Mouse (Mus musculus) frontal cortex, postnatal 14 days (tissue): ENCODE measurements at regions not wholly inside any gene's neighbourhood (a gene's known extent, or its start where the extent isn't known, plus 50 kb on each side); places are given as distances from the start of the nearest gene placed in this dataset.
"Not testable (repeated sequence)": the region's sequence is repeated elsewhere in the genome, so short reads cannot be mapped to it uniquely, and the experiment has no call there.

ENCODE experiments used
- DNase-seq, 2 experiments: peaks; one replicate each; pipeline ENCODE4 v3.0.0; 2022; ENCODE audit warnings: low spot score in 2 of 2

DNA sequence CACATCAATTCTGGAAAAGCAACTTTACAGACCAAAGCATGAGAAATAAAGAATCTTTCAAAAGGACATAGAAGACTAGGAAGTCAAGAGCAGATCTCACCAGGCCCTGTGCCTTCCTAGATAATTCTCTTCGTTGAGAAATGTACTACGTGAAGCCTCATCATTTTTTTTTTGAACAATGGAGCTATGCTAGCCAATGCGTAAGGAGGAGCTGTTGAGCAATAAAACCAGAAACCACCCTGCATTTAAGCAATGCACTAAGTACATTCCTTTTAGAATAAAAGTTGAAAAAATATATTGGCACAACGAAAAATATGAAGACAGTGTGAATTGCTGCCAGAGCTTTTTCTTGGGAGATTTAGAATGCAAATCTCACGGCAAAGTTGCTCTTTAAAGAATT lies 349.7 kb upstream of the Rgma start:
- no peak for DNase-seq

DNA sequence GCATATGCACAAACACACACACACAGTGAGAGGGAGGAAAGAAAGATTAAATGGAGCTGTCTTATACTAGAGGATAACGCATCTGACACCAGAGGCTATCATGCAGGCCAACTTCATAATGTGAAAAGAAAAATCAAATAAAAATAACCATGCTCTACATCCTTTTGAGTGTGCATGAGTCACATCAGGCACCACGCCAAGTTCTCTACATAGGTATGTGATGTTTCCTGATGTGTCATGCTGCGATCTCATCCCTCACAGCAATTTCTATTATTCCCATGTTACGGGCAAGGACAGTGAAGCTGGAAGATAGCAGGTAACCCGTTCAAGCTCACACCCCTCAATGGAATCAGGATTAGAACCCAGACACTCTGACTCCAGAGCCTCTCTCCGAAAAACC lies 346.4 kb upstream of the Rgma start:
- no peak for DNase-seq

DNA sequence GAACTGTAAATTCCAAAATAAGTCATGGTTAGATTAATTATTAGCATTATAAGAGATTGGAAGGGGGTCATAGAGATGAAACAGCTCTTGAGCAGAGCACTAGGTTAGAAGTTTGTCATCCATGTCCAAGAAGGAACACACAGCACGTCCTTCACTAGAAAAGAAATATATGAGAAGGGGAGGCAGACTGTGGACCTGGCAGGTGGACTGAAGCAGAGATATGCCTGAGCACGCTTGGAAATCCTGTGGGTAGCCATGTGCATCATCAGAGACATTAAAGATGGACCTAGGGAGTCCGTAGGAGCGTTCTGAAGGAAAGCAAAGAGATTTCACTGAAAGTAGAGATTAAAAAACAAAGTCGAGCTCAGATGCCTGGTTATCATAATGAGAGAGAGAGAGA lies 343.9 kb upstream of the Rgma start:
- DNase-seq: no peak

DNA sequence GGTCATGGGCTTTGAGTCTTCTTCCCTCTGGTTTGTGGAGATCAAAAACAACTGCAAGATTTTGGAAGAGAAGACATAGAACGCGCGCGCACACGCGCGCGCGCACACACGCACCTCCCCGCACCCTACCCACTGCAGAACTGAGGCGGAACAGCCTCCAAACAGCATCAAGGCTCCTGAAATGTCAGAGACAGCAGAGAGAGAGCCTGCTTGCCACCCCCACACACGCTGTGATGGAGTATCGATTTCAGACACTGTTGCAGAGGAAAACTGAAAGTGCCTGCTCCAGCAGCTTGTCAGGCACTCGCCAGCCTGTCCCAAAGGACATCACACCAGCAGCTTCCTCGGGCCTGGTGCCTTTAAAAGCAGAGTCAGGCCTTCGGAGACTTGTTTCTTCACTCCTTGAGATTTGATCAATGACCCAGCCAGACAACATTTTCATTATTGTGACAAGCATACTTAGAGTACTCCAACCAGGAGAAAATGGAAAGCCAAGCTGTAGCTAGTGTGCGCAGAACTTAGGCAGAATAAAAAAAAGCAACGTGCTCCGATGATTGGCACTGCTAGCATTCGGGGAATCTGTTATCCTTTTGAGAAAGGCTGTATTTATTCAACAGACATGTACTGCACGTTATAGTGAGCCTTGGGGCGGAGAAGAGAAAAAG lies 342.9 kb upstream of the Rgma start:
- peak; percentile 16 to 33 for DNase-seq

DNA sequence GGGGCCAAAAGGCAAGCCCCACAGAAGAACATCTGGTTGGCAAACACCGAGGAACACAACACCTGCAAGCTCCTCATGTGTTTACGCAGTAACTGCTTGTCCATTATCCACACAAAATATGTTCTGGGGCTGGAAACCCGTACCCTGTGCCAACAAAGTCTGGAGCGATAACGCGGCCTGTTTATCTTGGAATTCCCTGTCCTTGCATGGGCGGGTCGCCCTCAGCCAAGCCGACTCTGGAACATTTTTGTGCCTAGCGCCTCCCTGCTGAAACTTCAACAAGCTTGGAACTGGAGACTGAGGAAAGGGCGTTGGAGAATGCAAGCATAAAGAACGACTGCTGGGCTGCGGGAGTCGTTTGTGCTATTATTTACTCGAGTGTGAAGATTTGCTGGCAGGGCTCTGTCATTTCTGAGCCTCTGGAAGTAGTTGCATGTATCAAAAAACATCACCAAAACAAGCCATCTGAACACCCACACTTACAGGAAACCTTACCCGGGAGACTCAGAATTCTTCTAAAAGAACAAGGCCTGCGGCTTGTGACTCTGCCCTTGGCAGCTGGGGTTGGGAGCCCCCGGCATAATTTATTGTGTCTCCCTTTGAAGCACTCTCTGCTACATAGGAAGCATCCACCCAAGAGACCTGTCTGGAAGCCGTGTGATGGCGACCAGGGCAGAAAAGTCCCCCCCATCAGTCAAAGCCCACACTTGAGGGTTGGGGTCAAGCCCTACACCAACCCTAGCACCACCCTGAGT lies 338.3 kb upstream of the Rgma start:
- peak; percentile 29 to 43 for DNase-seq

DNA sequence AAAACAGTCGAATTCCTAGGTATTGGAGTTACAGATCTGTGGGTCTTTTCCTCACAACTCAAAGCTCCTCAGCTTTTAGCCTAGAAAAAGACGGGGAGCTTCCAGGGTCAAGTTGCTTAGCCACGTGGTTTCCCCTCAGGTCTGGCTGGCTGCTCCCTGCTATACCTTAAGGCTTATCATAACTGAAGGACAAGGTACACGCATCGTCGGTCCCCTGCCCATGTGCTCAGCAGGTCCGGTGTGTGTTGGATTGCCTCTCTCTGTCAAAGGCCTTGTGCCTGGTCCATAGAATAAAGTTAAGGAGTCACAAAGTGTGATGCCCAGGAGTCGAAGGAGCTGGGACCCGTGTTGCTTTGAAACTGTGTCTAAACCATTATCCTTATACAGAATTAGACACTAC lies 337.7 kb upstream of the Rgma start:
- DNase-seq: no peak

DNA sequence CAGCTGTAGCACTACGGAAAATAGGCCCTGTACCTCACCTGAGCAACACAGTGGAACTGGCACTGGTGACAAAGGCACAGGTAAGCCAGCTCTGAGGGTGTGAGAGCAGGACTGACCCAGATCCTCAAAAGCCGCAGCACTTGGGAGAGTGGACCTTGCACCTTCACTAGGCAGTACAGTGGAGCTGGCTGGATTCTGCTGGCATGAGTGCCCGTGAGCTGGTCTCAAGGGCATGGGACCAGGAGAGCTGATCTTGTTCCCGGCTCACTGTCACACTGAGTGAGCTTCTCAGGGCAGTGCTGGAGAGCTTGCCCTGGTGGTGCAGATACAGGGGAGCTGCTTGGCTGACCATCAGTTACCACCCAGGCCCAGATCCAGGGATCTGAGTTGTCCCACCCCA lies 335.4 kb upstream of the Rgma start:
- no peak for DNase-seq

DNA sequence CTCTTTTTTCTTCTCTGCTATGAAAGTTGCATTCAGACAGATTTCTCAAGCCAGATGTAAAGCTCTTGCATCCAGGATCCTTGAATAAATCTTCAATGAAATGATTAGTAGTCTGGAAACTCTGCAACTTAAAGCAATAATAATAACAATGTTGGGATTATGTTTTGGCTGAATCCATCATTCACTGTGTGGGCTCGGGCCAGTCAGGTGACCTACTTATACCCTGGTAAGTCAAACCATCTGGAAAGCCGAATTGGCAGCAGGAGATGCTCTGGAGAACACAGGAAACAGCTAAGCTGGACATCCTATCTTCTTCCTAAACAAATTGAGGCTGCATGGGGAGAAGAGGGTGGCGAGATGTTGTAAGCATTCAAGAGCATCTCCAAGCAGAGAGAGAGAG lies 331.0 kb upstream of the Rgma start:
- no peak for DNase-seq

DNA sequence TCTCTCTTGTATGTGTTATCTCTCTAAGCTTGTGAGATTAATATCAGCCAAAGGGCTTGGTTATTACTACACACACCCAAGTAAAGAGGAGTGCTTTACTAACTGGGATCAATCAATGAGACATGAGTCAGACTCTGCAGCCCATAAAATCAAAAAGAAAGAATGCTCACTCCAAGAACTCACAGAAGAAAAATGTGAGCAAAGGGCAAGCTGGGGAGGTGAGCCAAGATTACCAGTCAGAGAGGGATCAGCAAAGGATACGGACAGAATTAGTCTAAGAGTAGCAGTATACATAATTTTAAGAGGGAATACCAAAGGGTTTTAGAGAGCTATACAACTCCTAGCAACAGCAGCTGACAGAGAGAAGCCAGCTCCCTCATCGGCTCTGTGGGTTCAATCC lies 319.4 kb upstream of the Rgma start:
- DNase-seq: no peak

DNA sequence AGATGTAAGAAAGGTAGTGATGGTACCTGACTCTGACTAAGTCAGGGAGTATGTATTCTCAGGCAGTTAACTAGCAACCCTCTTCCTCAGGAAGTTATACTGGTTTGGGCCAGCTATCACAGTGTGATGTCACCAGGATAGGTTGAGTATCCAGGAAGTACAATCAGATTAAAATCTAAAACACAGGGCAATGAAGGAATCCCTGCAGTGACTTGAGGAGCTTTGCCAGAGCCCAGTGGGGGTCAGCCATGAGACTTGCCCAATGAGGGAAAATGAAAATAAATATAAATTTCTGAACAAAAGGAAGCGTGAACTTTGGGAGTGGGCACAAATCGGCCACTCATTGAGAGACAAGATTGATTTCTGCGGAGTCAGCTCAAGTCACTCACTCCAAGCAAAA lies 311.8 kb upstream of the Rgma start:
- no peak for DNase-seq

DNA sequence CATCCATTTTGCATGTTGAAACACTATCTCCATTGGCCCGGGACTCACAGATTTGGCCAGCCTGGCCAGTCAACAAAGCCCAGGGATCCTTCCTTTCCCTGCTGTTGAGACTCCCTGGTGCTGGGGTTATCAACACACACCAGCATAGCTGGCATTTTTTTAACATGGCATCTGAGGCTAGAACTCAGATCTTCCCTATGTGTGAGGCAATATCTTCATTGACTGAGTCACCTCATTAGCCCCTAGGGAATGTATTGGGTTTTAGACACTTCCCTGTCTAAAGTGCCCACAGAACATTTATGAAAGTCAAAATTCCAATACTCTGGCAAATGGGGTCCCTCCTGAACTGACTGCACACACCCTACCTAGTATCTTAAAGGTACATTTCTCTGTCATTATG lies 306.8 kb upstream of the Rgma start:
- DNase-seq: no peak

DNA sequence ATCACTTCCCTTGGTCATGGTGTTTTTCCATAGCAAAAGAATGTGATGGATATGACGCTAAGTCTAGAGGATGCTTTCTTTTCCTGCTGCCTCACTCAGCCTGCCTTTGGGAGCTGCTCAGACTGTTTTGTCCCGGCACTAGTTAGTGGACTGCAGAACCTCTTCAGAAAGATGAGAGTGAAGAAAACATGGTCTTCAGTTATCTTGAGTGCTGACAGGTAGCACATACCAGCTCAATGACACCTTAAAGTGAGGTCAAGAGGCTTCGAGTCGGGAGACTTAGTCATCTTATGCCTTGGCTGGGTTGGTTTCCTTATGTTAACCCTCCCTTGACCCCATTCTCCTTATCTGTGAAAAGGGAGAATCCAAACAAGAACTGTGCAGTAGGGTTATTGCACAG lies 306.0 kb upstream of the Rgma start:
- DNase-seq: no peak

DNA sequence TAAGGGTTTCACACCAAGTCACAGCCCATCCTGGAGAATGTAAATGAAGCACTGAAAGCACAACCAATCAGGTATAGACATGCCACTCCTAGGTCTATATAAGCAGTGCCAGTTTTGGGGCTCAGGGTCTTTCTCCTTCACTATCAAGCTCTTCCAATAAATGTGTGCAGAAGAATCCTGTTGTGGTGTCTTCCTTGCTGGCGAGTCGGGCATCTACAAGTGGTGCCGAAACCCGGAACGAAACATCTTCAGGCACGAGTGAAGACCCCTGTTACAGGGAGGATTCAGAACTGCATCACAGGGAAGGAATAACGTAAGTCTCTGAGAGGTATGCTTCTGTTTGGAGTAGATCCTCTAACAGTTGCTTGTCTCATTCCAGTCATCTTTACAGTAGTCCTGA lies 299.9 kb upstream of the Rgma start:
- DNase-seq: not testable (repeated sequence)

DNA sequence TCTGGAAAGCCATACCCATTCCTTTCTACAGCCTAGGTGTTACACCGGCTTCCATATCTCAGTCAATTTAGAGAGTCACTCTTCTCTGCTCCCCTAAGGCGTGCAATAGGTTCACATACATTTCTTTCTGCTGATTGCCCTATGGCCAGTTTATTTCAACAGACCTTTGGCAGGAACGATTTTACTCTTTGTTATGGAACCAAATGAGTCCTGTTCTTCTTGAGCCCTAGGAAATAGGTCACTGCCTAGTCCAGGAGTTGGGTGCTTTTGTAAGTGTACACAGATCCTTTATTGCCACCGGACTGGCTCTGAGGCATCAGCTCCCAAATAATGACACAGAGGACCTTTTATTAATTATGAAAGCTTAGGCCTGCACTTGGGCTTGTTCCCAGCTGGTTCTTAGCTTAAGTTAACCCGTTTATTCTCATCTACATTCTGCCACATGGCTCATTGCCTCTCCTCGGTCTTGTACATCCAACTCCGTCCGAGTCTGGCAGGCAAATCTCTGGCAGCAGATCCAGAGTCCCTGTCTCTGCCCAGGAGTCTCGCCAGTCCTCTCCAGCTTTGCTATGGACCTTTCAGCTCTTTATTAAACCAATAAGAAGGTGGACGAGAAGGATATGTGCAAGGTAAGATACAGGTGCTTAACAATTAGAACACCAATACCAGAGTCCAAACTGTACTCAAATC lies 287.7 kb upstream of the Rgma start:
- no peak for DNase-seq

DNA sequence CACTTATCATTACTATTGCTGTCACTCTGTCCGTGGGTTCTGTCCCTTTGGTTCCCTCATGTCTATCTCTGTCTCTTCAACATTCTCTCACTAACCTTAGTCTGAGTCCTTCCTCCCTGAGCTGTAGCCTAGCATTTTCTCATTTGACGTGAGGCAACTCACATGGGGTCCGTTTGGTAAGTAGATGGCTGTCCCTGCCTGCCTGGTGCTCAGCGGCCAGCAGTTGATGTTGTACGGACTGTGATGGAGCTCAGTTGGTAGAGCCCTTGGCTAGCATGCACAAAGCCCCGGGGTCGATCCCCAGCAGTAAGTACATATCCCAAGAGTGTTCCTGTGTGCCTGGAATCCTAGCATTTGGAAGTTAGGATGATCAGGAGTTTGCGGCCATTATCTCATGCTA lies 287.0 kb upstream of the Rgma start:
- DNase-seq: no peak

DNA sequence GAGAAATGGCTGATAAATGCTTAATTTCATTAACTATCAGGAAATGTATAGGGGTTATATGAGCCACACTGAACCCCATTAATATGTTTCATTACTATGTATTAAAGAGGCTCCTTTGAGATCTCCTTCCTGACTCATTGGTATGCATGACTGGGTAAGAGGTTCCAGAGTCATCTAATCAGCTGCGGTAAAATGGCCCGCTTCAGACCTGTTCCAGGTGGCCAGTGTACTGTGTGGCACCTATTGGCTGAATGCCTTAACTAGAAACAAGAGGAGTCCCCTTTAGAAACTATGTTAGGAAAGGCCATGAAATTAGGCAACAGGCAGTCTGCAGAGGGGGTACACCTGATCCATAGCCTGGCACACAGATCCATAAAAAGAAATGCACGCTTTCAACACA lies 283.6 kb upstream of the Rgma start:
- no peak for DNase-seq

DNA sequence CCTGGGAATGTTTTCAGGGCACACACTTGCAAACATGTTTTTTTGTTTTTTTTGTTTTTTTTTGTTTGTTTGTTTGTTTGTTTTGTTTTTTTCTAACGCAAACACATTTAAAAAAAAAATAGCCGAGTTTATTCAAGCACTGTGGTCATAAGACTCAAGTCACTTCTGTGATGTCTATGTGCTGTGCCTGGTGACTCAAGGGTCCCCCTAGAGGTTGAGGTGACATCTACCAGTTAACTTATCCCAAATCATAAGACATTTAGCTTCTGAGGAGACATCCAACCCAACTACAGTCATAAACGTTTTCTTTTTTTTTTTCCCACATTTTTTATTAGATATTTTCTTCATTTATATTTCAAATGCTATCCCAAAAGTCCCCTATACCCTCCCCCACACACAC lies 281.2 kb upstream of the Rgma start:
- no peak for DNase-seq

DNA sequence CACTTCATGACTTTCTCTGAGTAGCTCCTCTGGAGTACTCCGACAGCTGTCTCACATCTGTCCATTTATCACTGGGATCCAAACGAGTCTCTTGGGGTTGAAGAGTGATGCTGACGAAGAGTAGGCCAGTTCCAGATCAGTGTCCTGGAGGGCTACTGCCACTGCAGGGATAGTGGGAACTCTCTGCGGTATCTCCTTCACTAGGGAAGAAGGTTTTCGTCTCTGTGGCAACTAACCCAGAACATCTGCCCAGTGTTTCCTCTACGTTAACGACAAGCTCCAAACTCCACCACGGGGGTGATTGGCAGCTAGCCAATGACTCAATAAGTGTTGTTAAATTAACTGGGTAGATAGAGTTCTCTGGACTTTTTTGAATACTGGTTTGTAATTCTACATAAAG lies 256.4 kb upstream of the Rgma start:
- no peak for DNase-seq

DNA sequence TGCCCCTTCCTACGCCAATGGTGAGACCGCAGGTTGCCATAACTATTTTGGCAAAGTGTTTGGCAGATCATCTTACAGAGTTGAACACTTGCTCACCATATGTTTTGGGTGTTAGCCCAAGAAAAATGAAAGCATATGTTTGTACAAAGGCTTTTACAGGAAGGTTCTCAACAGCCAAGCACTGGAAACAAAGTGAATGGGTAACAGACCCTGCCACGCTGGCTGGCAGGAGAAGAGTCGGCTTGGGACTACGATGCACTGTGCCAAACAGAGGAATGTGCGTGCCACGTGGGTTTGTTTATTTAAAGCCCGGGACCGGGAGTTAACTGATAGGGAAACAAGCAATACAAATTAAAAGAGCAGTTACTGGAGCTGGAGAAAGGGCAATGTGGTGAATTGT lies 255.0 kb upstream of the Rgma start:
- DNase-seq: no peak

DNA sequence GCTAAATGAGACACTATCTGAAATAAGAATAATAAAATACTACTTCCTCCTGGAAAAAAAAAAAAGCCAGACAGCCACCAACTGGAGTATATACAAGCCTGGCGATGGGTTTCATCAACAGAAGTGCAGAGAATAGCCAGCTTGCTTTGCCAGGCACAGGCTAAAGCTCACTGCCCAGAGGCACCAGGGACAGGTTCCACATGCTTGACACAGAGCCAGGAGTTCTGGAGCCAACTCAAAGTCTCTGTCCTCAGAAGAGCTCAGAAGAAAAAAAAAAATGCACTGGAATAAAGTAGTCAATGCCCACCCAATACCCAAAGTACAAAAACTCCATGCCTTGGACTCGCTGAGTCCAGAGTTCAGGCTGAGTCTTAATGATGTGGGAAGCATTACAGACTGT lies 250.3 kb upstream of the Rgma start:
- no peak for DNase-seq

DNA sequence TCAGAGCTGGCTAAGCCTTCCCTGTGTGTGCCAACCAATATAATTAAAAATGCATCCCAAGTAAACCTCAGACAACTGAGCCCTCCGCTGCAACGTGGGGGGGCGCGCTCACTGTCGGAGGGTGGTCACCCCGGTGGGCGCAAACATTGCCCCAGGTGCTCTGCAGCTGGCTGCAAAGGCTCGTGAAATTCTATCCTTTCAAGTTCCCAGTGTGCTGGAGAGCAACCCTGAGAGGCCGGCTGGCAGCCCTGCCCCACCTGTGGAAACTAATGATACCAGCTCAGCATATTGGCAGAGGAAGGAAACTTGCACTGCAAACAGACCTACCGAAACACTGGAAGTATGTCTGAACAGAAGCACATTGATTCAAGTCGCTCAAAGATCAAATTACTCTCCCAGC lies 249.4 kb upstream of the Rgma start:
- no peak for DNase-seq

DNA sequence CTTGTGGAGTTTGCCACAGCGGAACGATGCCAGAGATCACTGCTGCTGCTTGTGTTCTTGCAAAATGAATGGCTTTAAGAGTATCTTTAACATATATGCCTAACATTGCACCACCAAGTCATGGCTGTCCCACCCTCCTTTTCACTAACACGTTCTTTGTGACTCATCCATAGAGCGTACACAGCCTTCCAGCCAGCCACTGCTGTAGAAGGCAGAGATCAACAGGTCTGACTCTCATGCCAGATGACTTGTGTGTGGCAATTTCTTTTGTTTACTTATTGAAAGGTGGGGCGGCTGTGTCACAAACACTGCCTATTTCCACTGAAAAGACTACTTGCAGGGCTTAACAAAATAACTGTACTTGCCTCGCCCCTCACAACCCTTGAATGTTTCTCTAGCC lies 239.5 kb upstream of the Rgma start:
- DNase-seq: no peak

DNA sequence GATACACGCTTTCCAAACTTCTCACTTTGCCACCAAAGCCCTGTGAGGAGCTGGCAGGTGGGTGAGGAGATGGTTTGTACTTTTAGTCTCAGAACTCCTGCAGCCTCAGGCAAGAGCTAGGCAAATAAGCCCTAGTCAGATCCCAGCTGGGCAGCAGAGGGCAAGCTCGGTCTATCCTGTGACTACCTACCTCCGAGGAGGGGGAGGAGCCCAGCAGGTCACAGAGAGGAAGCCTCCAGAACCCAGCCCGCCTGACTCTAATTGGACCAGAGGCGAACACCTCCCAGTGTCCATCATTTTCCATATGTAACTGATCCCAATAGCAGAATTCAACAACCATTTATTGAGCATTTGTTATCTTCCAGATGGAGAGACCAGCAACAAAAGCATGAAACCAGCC lies 237.0 kb upstream of the Rgma start:
- DNase-seq: no peak
